Mouse (Mus musculus) c-Kit-positive CD71-positive TER-119-positive erythroid progenitor cells, embryonic 14.5 days (primary cell): Measurements from ENCODE around the gene Sh3bgrl2.

Experiments
- DNase-seq: peaks from one replicate; pipeline ENCODE4 v3.0.0-alpha.2; 2013; ENCODE audit warnings: low spot score

Gene Sh3bgrl2

GRCm38 (mm10) chr9:83589680-83590467 is 41.7 kb downstream of the Sh3bgrl2 start:
- DNase-seq, result no peak

- no peak for DNase-seq
These were observed 43.8 kb downstream of the Sh3bgrl2 start for GRCm38 (mm10) chr9:83591848-83592456.

- no peak for DNase-seq
These were observed 45.7 kb downstream of the Sh3bgrl2 start for GRCm38 (mm10) chr9:83593811-83594210.

- no peak for DNase-seq
These were observed 48.0 kb downstream of the Sh3bgrl2 start for GRCm38 (mm10) chr9:83596132-83596531.

- DNase-seq, result no peak
These were observed 48.7 kb downstream of the Sh3bgrl2 start for GRCm38 (mm10) chr9:83596646-83597481.

- DNase-seq, result no peak
These were observed 49.9 kb downstream of the Sh3bgrl2 start for GRCm38 (mm10) chr9:83598047-83598446.

- no peak for DNase-seq
These were observed 51.4 kb downstream of the Sh3bgrl2 start for GRCm38 (mm10) chr9:83599505-83599904.

- no peak for DNase-seq
These were observed 52.3 kb downstream of the Sh3bgrl2 start for GRCm38 (mm10) chr9:83600286-83601048.

GRCm38 (mm10) chr9:83602176-83602770 is 54.1 kb downstream of the Sh3bgrl2 start:
- DNase-seq, result no peak

- DNase-seq, result no peak
These were observed 55.0 kb downstream of the Sh3bgrl2 start for GRCm38 (mm10) chr9:83603159-83603558.

- no peak for DNase-seq
These were observed 57.9 kb downstream of the Sh3bgrl2 start for GRCm38 (mm10) chr9:83605886-83606640.

- DNase-seq, result no peak
These were observed 60.0 kb downstream of the Sh3bgrl2 start for GRCm38 (mm10) chr9:83608135-83608534.

GRCm38 (mm10) chr9:83609422-83610297 is 61.5 kb downstream of the Sh3bgrl2 start:
- DNase-seq, result peak; percentile 52

- DNase-seq, result no peak
These were observed 67.9 kb downstream of the Sh3bgrl2 start for GRCm38 (mm10) chr9:83615912-83616585.

GRCm38 (mm10) chr9:83616586-83617081 is 68.5 kb downstream of the Sh3bgrl2 start:
- no peak for DNase-seq

- DNase-seq, result no peak
These were observed 75.3 kb downstream of the Sh3bgrl2 start for GRCm38 (mm10) chr9:83623455-83623854.

- no peak for DNase-seq
These were observed 76.1 kb downstream of the Sh3bgrl2 start for GRCm38 (mm10) chr9:83624193-83624592.

- DNase-seq, result no peak
These were observed 77.0 kb downstream of the Sh3bgrl2 start for GRCm38 (mm10) chr9:83625085-83625484.
